Mouse (Mus musculus) liver, adult 2 months (tissue): Measurements from ENCODE around the gene Sipa1l3. TPM values are rescaled to one million over a fixed set of nuclear protein-coding genes. Genes with fewer than 3 reads are reported as not detected.

Experiments
- DNase-seq: peaks from one replicate; pipeline ENCODE4 v3.0.0-alpha.2; 2011; ENCODE audit warnings: low read depth, low spot score; ENCODE audit errors: extremely low read depth
- H3K27ac ChIP-seq: fragments of 200-500 bp; replicated peaks from 2 replicates; pipeline ENCODE4 v1.5.1; 2012; ENCODE audit warnings: low read depth, mild to moderate bottlenecking, control low read depth, inconsistent platforms, low read length; ENCODE audit not compliant: insufficient read depth
- H3K27me3 ChIP-seq: fragments of 200-500 bp; 2 replicates; pipeline ENCODE4 v1.6.1; 2012; ENCODE audit warnings: mild to moderate bottlenecking, moderate library complexity, low read length, inconsistent platforms; ENCODE audit not compliant: control insufficient read depth, insufficient read depth
- H3K36me3 ChIP-seq: fragments of 200-500 bp; 2 replicates; pipeline ENCODE4 v1.6.1; 2012; ENCODE audit warnings: low read length, inconsistent platforms; ENCODE audit not compliant: control insufficient read depth, insufficient read depth
- H3K4me1 ChIP-seq: fragments of 200-500 bp; 2 replicates; pipeline ENCODE4 v1.6.1; 2011; ENCODE audit warnings: low read length; ENCODE audit not compliant: control insufficient read depth, insufficient read depth
- H3K4me3 ChIP-seq: fragments of 200-500 bp; 2 replicates; pipeline ENCODE4 v1.5.1; 2011; ENCODE audit warnings: low read depth, mild to moderate bottlenecking, control low read depth, low read length, moderate library complexity; ENCODE audit not compliant: insufficient read depth
- H3K79me2 ChIP-seq: fragments of 200-500 bp; 2 replicates; pipeline ENCODE4 v1.6.1; 2012; ENCODE audit warnings: inconsistent platforms, mild to moderate bottlenecking, low read length, moderate library complexity; ENCODE audit not compliant: control insufficient read depth, insufficient read depth
- H3K9ac ChIP-seq: fragments of 200-500 bp; 2 replicates; pipeline ENCODE4 v1.6.1; 2012; ENCODE audit warnings: low read depth, mild to moderate bottlenecking, control low read depth, inconsistent platforms, low read length
- CTCF ChIP-seq: fragments of 200-500 bp; IDR thresholded peaks from 2 replicates; pipeline ENCODE4 v1.5.1; 2011; ENCODE audit warnings: low read depth, low read length, control low read depth
- POLR2A ChIP-seq: fragments of 200-500 bp; IDR thresholded peaks from 2 replicates; pipeline ENCODE4 v1.6.1; 2011; ENCODE audit warnings: low read length, control low read depth; ENCODE audit not compliant: insufficient read depth; ENCODE audit errors: extremely low read depth
- WGBS: fragments of 180-500 bp; shearing (Covaris S2); methylation state at CpG from one replicate; pipeline ENCODE4 v1.1.7; 2018; 5-methylcytosine and 5-hydroxymethylcytosine counted together
- polyA plus RNA-seq: library from polyadenylated mRNA; depleted of rRNA; stranded (reverse); fragments of >200 nt; gene quantifications from 2 replicates; pipeline ENCODE4 v1.2.3, GENCODE M21; 2012
- total RNA-seq: library from RNA; depleted of rRNA; stranded (reverse); fragments of >200 nt; gene quantifications from 2 replicates; pipeline ENCODE4 v1.2.3, GENCODE M21; 2014

The Sipa1l3 gene
- total and polyA plus RNA-seq, 2 experiments, result 3.1 to 6.5 TPM

DNA sequence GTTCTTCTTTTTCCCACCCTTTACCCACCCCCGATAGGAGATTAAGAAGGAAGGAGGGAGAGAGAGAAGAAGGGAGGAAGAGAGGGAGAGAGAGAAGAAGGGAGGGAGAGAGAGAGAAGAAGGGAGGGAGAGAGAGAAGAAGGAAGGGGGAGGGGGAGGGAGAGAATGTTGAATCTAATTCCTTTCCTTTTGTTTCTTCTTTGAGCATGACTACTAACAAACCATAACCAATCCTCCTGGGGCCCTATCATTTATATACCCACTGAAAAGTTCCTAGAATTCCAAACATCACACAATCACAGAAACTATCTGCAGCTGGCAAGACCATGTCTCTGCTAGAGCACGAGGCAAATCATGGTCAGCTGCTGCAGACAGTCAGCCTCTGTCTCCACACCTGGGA lies 32.7 kb downstream of the Sipa1l3 start:
- H3K27me3 ChIP-seq, result no peaks in the 10 kb centered on the region
- TF ChIP-seq CTCF (no peak), POLR2A (no peak)
- H3K27ac ChIP-seq, result no peak overlapping the region
- DNase-seq, result no peak
- no peaks in the 10 kb centered on the region for H3K4me1 ChIP-seq
- peaks cover 8% of the 10 kb centered on the region; the same call in 1 of the 2 replicates for H3K79me2 ChIP-seq
- 86% methylated on average over 2 of the region's 2 CpGs for WGBS
- no peaks in the 10 kb centered on the region for H3K36me3 ChIP-seq
- H3K9ac ChIP-seq, result no peak overlapping the region
- H3K4me3 ChIP-seq, result no peak overlapping the region

DNA sequence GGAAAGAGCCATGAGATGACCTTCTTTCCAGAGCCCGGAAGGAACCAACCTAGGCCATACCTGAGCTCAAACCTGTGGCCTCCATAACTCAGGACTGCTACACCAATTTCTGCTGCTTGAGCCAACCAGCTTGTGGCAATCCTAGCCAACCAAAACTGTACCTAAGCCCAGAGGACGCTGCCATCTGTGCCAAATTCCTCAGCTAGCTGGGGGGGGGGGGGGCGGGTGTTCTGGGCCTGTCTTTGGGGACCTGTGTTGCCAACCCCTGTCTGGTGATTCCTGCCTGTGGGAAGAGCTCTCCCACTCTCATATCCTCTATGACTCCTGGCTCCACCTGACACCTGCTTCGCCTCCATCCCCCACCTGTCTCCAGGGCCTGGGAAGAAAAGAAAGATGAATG lies 34.9 kb downstream of the Sipa1l3 start:
- H3K4me1 ChIP-seq, result no peaks in the 10 kb centered on the region
- H3K79me2 ChIP-seq, result peaks cover 8% of the 10 kb centered on the region; the same call in 1 of the 2 replicates
- H3K27me3 ChIP-seq, result no peaks in the 10 kb centered on the region
- H3K27ac ChIP-seq, result no peak overlapping the region
- 87% methylated on average over 4 of the region's 4 CpGs for WGBS
- DNase-seq, result no peak
- TF ChIP-seq CTCF (no peak), POLR2A (no peak)
- H3K9ac ChIP-seq, result no peak overlapping the region
- no peak overlapping the region for H3K4me3 ChIP-seq
- H3K36me3 ChIP-seq, result no peaks in the 10 kb centered on the region

DNA sequence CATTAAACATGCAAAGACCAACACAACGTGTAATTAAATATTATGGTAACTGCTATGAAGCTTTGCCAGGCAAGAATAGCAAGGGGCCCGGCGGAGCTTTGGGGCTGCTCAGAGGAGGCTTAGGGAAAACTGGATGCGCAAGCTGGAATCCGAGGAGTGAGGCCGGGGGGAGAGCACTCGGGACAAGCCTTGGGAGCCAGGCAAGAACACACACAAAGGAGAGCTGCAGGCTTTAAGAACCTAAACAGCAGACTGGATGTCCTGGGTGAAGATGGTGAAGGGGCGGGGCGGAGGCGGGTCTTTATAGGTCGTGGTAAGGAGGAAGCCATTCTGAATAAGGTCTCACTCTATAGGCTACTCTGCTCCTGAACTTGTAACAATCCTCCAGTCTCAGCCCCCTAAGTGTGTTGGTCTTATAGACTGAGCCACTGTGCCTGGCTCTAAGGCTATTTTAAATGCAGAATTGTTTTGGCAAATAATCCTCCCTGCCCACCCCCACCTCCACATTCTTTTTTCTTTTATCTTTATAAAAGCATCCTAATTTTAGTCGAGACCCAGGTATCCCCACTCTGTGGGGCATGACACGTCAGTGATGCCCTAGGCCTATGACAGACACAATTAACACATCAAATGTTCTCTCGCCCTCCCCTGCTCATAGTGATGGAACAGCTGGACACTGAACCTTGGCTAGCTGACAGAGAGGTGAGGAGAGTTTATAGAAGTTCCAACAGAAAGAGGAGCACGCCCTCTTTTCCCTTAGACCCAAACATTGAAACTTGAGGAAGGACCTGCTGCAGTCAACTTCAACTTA lies 36.9 kb downstream of the Sipa1l3 start:
- no peaks in the 10 kb centered on the region for H3K36me3 ChIP-seq
- no peak overlapping the region for H3K9ac ChIP-seq
- no peaks in the 10 kb centered on the region for H3K4me1 ChIP-seq
- 81% methylated on average over 15 of the region's 15 CpGs for WGBS
- DNase-seq, result no peak
- TF ChIP-seq CTCF (no peak), POLR2A (no peak)
- no peak overlapping the region for H3K27ac ChIP-seq
- H3K4me3 ChIP-seq, result no peak overlapping the region
- H3K27me3 ChIP-seq, result no peaks in the 10 kb centered on the region
- peaks cover 14% of the 10 kb centered on the region for H3K79me2 ChIP-seq

DNA sequence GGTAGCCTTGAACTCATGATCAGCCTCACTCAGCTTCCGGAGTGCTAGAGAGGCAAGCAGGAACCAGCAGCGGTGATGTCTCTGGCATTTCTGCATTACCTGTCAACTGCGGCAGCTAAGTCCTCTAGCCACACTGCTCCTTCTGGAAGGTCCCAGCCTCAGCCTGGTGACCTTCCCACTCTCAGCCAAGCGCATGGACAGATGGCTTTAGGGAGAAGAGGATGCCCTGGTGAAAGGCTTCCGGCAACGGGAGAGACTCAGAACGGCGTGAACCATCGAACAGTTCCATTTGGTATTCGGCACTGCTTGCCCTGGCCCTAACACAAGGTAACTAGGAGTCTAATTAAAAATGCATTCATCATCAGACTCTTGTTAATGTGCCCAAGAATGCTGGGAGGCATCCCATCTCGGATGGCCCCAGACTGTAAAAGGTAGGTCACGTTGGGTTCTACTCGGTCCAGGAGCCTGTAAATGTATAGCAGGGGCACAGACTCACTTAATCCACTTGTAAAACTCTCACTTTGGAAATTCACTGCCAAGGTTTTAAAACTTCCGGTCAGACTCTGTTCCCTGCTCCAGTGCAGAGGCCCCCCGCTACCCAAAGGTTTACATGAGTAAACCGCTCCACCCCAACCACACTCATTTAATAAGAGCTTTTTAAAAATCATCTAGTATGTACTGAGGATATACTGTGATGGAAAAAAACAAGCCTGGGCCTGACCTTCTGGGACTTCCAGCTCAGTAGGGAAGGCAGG lies 37.7 kb downstream of the Sipa1l3 start:
- Histone ChIP-seq H3K36me3 (no peaks in the 10 kb centered on the region), H3K9ac (no peak overlapping the region), H3K79me2 (peaks cover 14% of the 10 kb centered on the region), H3K27me3 (no peaks in the 10 kb centered on the region), H3K4me3 (no peak overlapping the region), H3K4me1 (no peaks in the 10 kb centered on the region), H3K27ac (no peak overlapping the region)
- no peak for DNase-seq
- TF ChIP-seq POLR2A (no peak), CTCF (no peak)
- WGBS, result 95% methylated on average over 16 of the region's 16 CpGs

DNA sequence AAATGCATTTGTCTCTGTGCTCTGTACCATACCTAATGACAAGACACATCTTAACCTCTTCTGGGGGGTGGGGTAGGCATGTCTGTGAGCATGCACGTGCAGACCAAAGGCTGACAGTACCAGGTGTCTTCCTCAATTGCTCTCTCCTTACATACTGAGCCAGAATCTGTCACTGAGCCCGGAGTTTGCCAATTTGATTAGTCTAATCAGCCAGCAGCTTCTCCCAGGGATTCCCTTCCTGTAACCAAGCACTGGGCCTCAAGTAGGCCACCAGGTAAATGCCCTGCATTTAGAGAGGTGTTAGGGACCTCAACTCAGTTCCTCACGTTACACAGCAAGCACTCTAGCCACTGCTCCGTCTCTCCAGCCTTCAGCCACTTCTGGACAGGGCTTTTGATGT lies 38.3 kb downstream of the Sipa1l3 start:
- Histone ChIP-seq H3K79me2 (peaks cover 14% of the 10 kb centered on the region), H3K27me3 (no peaks in the 10 kb centered on the region), H3K9ac (no peak overlapping the region), H3K36me3 (no peaks in the 10 kb centered on the region), H3K27ac (no peak overlapping the region), H3K4me1 (no peaks in the 10 kb centered on the region), H3K4me3 (no peak overlapping the region)
- no peak for DNase-seq
- no peak for TF ChIP-seq POLR2A
- TF ChIP-seq CTCF, result no peak
- WGBS, result 83% methylated on average over 4 of the region's 4 CpGs
